Mouse (Mus musculus): Measurements from ENCODE around the gene R3hdm1.

GRCm38 (mm10) chr1:128060655-128061344 lies 42.3 kb upstream of the R3hdm1 start:
- no peak for TF ChIP-seq EP300 (IDR thresholded peaks at IDR 0.05)
- no peak for TF ChIP-seq CTCF (IDR thresholded peaks at IDR 0.05)

Data from lung, postnatal 0 days (tissue).